Mouse (Mus musculus) spleen, postnatal 10 days (tissue): ENCODE results near the gene Ephb1.
A peak's percentile ranks its signal among the peaks of the same experiment; 100 is the strongest.

Experiments used
- DNase-seq, 2 experiments: peaks; one replicate each; pipeline ENCODE4 v3.0.0; 2021 to 2022; ENCODE audit warnings: low spot score in 2 of 2

The Ephb1 gene

GRCm38 (mm10) chr9:102354561-102354973, at the start of gene Ephb1:
Gene Ephb1, minus strand, starts transcription at chr9:102354693.
- peak; percentile 26 to 59 for DNase-seq

GRCm38 (mm10) chr9:102403086-102404021, 48.9 kb upstream of the Ephb1 start:
- no peak for DNase-seq

- no peak for DNase-seq
Measured at GRCm38 (mm10) chr9:102402671-102403070, 48.2 kb upstream of the Ephb1 start.

DNA sequence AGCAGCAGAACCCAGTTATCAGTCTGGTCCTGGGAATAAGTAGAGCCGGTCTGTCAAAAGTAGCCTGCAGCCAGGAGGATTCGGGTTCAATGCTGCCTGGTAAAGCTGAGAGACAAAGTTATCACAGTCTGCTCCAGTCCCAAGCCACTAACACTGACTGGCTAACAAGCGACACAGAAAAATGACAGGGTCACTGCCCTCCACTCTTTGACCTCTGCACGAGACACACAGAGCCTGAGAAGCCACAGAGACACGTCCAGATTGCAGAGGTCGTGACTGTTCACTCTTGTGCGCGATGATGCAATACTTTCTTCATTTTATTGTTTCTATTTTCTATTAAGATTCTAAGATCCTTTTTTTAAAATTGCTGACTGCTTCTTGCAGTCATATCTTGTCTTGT, 33.8 kb upstream of the Ephb1 start:
- no peak for DNase-seq

GRCm38 (mm10) chr9:102386816-102387215, 32.3 kb upstream of the Ephb1 start:
- DNase-seq, result no peak

DNA sequence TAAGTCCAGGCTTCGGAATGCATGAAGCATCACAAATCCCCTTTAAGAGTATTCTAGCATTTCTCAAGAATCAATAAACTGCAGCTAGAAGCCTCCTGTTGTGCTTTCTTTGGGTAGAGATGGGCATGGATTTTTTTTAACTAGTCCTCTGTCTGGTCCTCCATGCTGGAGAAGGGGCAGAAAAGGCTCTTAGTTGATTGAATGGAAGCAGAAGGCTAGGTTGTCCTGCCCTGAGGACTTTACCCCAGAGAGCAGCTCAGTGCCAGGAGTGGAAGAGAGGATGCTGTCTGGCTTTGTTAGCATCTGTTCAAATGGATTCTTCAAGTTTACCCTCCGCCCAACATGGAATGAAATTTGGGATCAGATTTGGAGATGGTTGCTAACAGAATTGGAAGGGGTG, 25.7 kb upstream of the Ephb1 start:
- DNase-seq, result no peak

DNA sequence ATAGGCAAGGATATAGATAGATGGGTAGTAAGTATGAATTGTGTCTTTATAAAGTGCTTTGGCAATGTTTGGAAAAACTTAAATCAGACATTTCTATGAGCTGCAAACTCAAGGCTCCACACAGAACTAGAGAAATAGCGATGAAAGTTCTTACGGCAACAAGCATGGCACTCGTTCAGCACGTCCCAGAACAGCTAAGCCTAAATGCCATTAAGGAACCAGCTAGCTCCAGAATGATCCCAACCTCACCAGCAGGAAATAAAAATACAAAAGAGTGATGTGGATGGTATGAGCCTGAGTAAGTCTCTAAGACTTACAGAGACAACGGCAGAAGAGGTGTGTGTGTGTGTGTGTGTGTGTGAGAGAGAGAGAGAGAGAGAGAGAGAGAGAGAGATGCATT, 20.2 kb upstream of the Ephb1 start:
- no peak for DNase-seq

- DNase-seq, result no peak
Measured at GRCm38 (mm10) chr9:102373886-102374285, 19.4 kb upstream of the Ephb1 start.

DNA sequence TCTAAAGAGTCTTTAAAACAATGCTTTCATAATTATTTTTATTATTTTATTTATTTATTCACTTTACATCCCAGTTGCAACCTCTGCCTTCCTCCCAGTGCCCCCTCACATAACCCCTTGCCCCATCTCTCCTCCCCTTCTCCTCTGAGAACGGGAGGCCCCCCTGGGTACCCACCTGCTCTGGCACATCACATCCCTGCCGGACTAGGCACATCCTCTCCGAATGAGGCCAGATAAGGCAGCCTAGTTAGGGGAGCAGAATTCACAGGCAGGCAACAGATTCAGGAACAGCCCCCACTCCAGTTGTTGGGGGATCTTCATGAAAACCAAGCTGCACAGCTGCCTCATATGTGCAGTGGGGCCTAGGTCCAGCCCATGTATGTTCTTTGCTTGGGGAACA, 17.4 kb upstream of the Ephb1 start:
- DNase-seq, result no peak

DNA sequence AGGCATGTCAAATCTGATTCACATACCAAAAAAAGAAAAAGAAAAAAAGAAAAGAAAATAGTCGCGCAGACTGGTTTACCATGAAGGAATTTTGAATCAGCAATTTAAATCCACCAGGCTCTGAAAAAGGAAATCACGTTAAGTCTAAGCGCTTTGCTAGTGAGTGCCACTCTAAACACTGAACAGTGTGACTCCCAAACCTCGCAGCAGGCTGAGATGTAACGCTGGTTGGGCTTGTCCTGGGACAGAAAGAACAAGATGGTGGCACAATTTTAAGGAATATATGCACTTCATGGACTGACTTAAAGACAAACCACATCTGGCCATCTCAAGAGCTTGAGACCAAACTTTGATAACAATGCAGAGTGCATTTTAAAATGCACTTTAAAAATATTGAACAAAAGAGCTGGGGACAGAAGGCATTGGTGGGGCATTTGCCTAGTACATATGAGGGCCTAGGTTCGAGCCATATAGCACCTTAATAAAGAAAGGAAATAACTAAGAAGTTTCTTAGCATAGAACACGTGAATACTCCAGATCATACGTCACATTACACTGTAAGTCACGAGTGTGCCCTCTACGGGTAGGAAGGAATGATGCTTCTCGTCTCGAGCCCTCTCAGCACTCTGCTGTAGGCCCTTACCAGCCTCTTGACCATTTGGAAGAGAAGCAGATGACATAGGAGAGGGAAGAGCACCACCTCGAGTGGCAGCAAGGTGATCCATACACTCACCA, 16.7 kb upstream of the Ephb1 start:
- DNase-seq, result no peak

- DNase-seq, result no peak
Measured at GRCm38 (mm10) chr9:102370141-102370540, 15.6 kb upstream of the Ephb1 start.

- no peak for DNase-seq
Measured at GRCm38 (mm10) chr9:102369141-102369540, 14.6 kb upstream of the Ephb1 start.

- DNase-seq, result no peak
Measured at GRCm38 (mm10) chr9:102367796-102368195, 13.3 kb upstream of the Ephb1 start.

DNA sequence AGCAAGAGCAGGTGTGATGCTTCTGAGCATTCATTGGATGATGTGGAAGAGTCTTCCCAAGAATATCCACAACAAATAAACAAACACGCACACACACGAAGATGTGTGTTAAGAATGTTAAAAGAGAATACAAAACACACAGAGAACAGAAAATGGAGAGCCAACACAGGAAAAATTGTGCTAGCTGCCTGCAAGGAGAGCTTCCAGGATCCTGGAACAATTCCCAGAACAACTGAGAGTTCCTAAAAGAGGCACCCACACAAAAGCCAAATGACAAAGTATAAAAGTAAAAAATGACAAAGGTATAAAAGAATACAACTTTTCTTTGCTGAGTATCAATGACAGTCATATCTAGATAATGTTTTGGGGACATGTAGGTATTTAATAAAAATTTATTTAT, 11.0 kb upstream of the Ephb1 start:
- DNase-seq, result no peak

- DNase-seq, result no peak
Measured at GRCm38 (mm10) chr9:102359311-102359710, 4.8 kb upstream of the Ephb1 start.

DNA sequence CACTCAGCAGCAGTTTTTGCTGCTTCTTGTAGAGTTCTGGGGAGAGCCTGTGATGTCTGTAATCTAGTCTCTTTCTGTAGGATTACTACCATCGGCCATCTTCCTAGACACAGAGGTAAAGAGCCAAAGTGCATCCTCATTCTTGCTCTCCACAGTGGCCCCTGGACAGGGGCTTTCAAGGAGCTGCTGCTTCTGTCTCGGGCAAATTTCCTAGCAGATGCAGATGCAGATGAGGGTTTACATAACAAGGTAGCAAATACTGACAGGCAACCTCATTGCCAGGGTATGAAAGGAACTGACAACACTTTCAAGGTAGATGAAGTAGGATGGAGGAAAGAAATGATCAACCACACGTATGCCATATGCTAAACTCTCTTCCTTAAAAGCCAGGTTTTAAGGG, 4.2 kb upstream of the Ephb1 start:
- DNase-seq, result no peak

DNA sequence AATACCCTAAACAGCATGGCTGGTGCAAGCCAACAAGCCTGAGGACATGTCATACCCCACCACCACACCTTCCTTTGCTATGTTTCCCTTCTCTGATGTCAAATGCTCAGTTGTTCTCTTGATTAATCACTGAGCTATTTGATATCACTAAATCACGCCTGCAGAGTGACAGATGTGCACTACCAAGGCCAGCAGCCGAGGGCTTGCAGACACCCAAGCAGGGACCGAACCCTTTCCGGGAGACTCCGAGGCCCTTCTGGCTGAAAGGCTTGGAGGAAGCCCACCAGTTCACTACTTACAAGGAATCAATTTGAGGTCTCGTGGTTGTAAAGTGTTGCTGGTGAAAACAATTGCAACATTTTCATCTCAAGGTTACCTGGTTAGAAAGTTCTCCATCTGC, 3.5 kb upstream of the Ephb1 start:
- no peak for DNase-seq

DNA sequence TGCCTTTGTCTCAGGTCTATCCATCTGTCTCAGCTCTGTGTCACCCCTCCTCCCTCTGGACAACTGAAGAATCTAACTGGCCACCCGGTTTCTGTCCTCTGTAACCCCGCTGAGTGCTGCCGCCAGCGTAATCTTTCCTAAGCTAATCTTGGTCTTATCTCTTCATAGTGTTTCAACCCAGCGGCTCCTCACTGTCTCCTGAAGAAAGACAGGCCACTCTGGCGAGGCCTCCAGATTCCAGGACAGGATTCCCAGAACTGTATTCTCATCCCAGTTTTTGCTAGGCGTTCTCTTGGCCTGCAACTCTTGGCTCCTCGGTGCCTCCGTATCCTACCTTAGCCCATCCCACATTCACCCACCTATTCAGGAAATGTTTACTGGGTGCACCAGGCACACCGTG, 2.0 kb upstream of the Ephb1 start:
- no peak for DNase-seq

- no peak for DNase-seq
Measured at GRCm38 (mm10) chr9:102355726-102356125, 1.2 kb upstream of the Ephb1 start.

- DNase-seq, result no peak
Measured at GRCm38 (mm10) chr9:102353636-102354491, 629 bp downstream of the Ephb1 start.

DNA sequence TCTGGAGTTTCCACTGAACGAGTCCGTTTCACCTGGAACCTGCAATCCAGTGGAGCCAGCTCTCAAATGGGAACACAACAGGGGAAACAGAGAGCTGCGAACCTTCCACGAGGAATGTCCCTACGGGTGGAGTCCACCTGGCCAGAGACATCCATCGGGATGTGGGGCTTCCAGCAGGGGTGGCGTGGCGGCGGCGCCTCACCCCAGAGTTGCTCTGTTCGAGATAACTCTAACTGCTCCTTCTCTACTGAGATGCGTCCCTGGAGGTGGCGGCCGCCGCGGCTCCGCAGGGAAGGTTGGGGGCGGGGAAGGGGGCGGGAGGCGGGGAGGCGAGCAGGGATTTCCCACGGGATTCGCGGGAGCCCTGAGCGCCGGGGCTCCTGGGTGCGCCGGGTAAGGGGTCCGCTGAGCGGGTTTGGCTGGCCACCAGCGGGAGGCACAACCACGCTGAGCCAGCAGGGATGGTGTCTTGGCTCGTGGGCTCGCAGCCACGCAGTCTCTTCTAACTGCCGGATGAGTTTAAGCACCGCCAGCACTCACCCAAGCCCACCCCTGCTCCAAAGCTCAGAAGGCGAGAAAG, 1.3 kb downstream of the Ephb1 start:
- DNase-seq, result no peak
